Mouse (Mus musculus) kidney, embryonic 15.5 days (tissue): ENCODE measurements around the gene Trip13. TPM values are rescaled to one million over a fixed set of nuclear protein-coding genes. Genes with fewer than 3 reads are reported as not detected.

Experiments
- ATAC-seq: fragments of 200-750 bp; cut with Nextera tagmentation; replicated peaks from 2 replicates; pipeline ENCODE4 v1.8.0; 2017; ENCODE audit warnings: moderate TSS enrichment; ENCODE audit not compliant: low FRiP score
- H3K27ac ChIP-seq: fragments of 300-500 bp; sonication (generic); 2 replicates; pipeline ENCODE4 v1.5.1; 2015; ENCODE audit warnings: mild to moderate bottlenecking, inconsistent platforms
- H3K27me3 ChIP-seq: fragments of 300-500 bp; sonication (generic); 2 replicates; pipeline ENCODE4 v1.6.1; 2015; ENCODE audit warnings: inconsistent platforms
- H3K36me3 ChIP-seq: fragments of 300-500 bp; sonication (generic); 2 replicates; pipeline ENCODE4 v1.6.1; 2015; ENCODE audit warnings: inconsistent platforms
- H3K4me1 ChIP-seq: fragments of 300-500 bp; sonication (generic); 2 replicates; pipeline ENCODE4 v1.6.1; 2015; ENCODE audit warnings: inconsistent platforms
- H3K4me2 ChIP-seq: fragments of 300-500 bp; sonication (generic); 2 replicates; pipeline ENCODE4 v1.6.1; 2015; ENCODE audit warnings: moderate library complexity, mild to moderate bottlenecking, inconsistent platforms
- H3K4me3 ChIP-seq: fragments of 300-500 bp; sonication (generic); replicated peaks from 2 replicates; pipeline ENCODE4 v1.5.1; 2015; ENCODE audit warnings: mild to moderate bottlenecking, inconsistent platforms
- H3K9ac ChIP-seq: fragments of 300-500 bp; sonication (generic); 2 replicates; pipeline ENCODE4 v1.6.1; 2015; ENCODE audit warnings: mild to moderate bottlenecking, inconsistent platforms
- H3K9me3 ChIP-seq: fragments of 300-500 bp; sonication (generic); replicated peaks from 2 replicates; pipeline ENCODE4 v1.6.1; 2016; ENCODE audit warnings: inconsistent platforms
- WGBS: fragments of 180-500 bp; shearing (Covaris S2); methylation state at CpG from one replicate; pipeline ENCODE4 v1.1.7; 2015; ENCODE audit warnings: mixed read lengths; 5-methylcytosine and 5-hydroxymethylcytosine counted together
- polyA plus RNA-seq: library from polyadenylated mRNA; unstranded; fragments of >200 nt; fragmentation: Nextera tagmentation; extraction: Ambion mirVana; gene quantifications from 2 replicates; pipeline ENCODE4 v1.2.1, GENCODE M21; 2015

Gene Trip13
- polyA plus RNA-seq, 1 experiment from 2014 or later: 43.9 TPM

GRCm38 (mm10) chr13:73939101-73939500 lies 1.5 kb upstream of the Trip13 start:
- no peak for ATAC-seq
- H3K4me3 ChIP-seq: no peak overlapping the region
- no peak overlapping the region for H3K4me2 ChIP-seq
- H3K36me3 ChIP-seq: peaks cover 68% of the 10 kb centered on the region
- H3K9ac ChIP-seq: no peak overlapping the region
- H3K27me3 ChIP-seq: no peaks in the 10 kb centered on the region
- no peak overlapping the region for H3K27ac ChIP-seq
- no peaks in the 10 kb centered on the region for H3K9me3 ChIP-seq
- H3K4me1 ChIP-seq: peaks cover 16% of the 10 kb centered on the region
- WGBS: 93% methylated on average over 5 of the region's 5 CpGs

- H3K36me3 ChIP-seq: peaks cover 61% of the 10 kb centered on the region
- ATAC-seq: 0 out of 2 replicates have a peak, but pooled peaks have one; percentile 3
- no peaks in the 10 kb centered on the region for H3K9me3 ChIP-seq
- peaks cover 16% of the 10 kb centered on the region for H3K4me1 ChIP-seq
- peak overlapping the region; percentile 76 for H3K4me2 ChIP-seq
- H3K9ac ChIP-seq: peak overlapping the region; percentile 72
- no peaks in the 10 kb centered on the region for H3K27me3 ChIP-seq
- peak overlapping the region; percentile 83 for H3K4me3 ChIP-seq
- 44% methylated on average over 13 of the region's 13 CpGs for WGBS
- peak overlapping the region; percentile 97 for H3K27ac ChIP-seq
These were observed 585 bp upstream of the Trip13 start for GRCm38 (mm10) chr13:73938177-73938560.

- H3K9me3 ChIP-seq: no peaks in the 10 kb centered on the region
These were observed 655 bp downstream of the Trip13 start for GRCm38 (mm10) chr13:73936938-73937320.

GRCm38 (mm10) chr13:73932201-73932600 lies 5.4 kb downstream of the Trip13 start:
- H3K9me3 ChIP-seq: no peaks in the 10 kb centered on the region

More at GRCm38 (mm10) chr13:73936938-73937320, 655 bp downstream of the Trip13 start:
- peak overlapping the region; percentile 72 for H3K9ac ChIP-seq
- H3K36me3 ChIP-seq: peaks cover 61% of the 10 kb centered on the region
- H3K4me2 ChIP-seq: peak overlapping the region; percentile 76
- whole genome bisulfite sequencing: 13% methylated on average over 5 of the region's 5 CpGs
- H3K27ac ChIP-seq: peak overlapping the region; percentile 97
- ATAC-seq: peak; percentile 41; the same call in 1 of the 2 replicates
- peaks cover 16% of the 10 kb centered on the region for H3K4me1 ChIP-seq
- H3K27me3 ChIP-seq: no peaks in the 10 kb centered on the region
- H3K4me3 ChIP-seq: peak overlapping the region; percentile 83

GRCm38 (mm10) chr13:73913066-73913465 lies 24.5 kb downstream of the Trip13 start:
- WGBS: 94% methylated on average over 4 of the region's 4 CpGs
- H3K9ac ChIP-seq: no peak overlapping the region
- H3K4me2 ChIP-seq: no peak overlapping the region
- H3K27me3 ChIP-seq: no peaks in the 10 kb centered on the region
- no peaks in the 10 kb centered on the region for H3K9me3 ChIP-seq
- H3K36me3 ChIP-seq: peaks cover 63% of the 10 kb centered on the region
- no peaks in the 10 kb centered on the region for H3K4me1 ChIP-seq
- no peak overlapping the region for H3K4me3 ChIP-seq
- no peak for ATAC-seq
- no peak overlapping the region for H3K27ac ChIP-seq

More at GRCm38 (mm10) chr13:73932201-73932600, 5.4 kb downstream of the Trip13 start:
- no peaks in the 10 kb centered on the region for H3K27me3 ChIP-seq
- H3K27ac ChIP-seq: no peak overlapping the region
- peaks cover 8% of the 10 kb centered on the region for H3K4me1 ChIP-seq
- H3K4me2 ChIP-seq: no peak overlapping the region
- 92% methylated on average over 10 of the region's 10 CpGs for WGBS
- no peak for ATAC-seq
- H3K4me3 ChIP-seq: no peak overlapping the region
- H3K9ac ChIP-seq: no peak overlapping the region
- H3K36me3 ChIP-seq: peaks cover 80% of the 10 kb centered on the region

GRCm38 (mm10) chr13:73907683-73908412 lies 29.7 kb downstream of the Trip13 start:
- WGBS: 54% methylated on average over 2 of the region's 2 CpGs
- H3K4me2 ChIP-seq: no peak overlapping the region
- no peaks in the 10 kb centered on the region for H3K27me3 ChIP-seq
- no peaks in the 10 kb centered on the region for H3K4me1 ChIP-seq
- no peak overlapping the region for H3K27ac ChIP-seq
- no peaks in the 10 kb centered on the region for H3K9me3 ChIP-seq
- H3K9ac ChIP-seq: no peak overlapping the region
- H3K36me3 ChIP-seq: peaks cover 14% of the 10 kb centered on the region
- no peak; the same call in 1 of the 2 replicates for ATAC-seq
- no peak overlapping the region for H3K4me3 ChIP-seq

GRCm38 (mm10) chr13:73907136-73907535 lies 30.4 kb downstream of the Trip13 start:
- WGBS: 89% methylated on average over 5 of the region's 5 CpGs
- no peaks in the 10 kb centered on the region for H3K4me1 ChIP-seq

GRCm38 (mm10) chr13:73897561-73897960 lies 40.0 kb downstream of the Trip13 start:
- 63% methylated on average over 3 of the region's 3 CpGs for WGBS
- Histone ChIP-seq H3K4me3 (no peak overlapping the region), H3K9me3 (no peaks in the 10 kb centered on the region), H3K4me2 (no peak overlapping the region), H3K9ac (no peak overlapping the region), H3K4me1 (peaks cover 7% of the 10 kb centered on the region), H3K27ac (no peak overlapping the region), H3K27me3 (no peaks in the 10 kb centered on the region), H3K36me3 (no peaks in the 10 kb centered on the region)
- no peak for ATAC-seq

More at GRCm38 (mm10) chr13:73907136-73907535, 30.4 kb downstream of the Trip13 start:
- Histone ChIP-seq H3K27me3 (no peaks in the 10 kb centered on the region), H3K36me3 (peaks cover 7% of the 10 kb centered on the region; the same call in 1 of the 2 replicates), H3K9ac (no peak overlapping the region), H3K27ac (no peak overlapping the region), H3K4me2 (no peak overlapping the region), H3K9me3 (no peaks in the 10 kb centered on the region), H3K4me3 (no peak overlapping the region)
- ATAC-seq: no peak

GRCm38 (mm10) chr13:73892493-73893178 lies 44.9 kb downstream of the Trip13 start:
- H3K9me3 ChIP-seq: no peaks in the 10 kb centered on the region
- peaks cover 15% of the 10 kb centered on the region for H3K4me1 ChIP-seq
- H3K27ac ChIP-seq: peak overlapping the region; percentile 71
- no peak overlapping the region for H3K9ac ChIP-seq
- no peak overlapping the region for H3K4me3 ChIP-seq
- WGBS: 50% methylated on average over 6 of the region's 6 CpGs
- no peaks in the 10 kb centered on the region for H3K36me3 ChIP-seq
- peak; percentile 67; the same call in 1 of the 2 replicates for ATAC-seq
- H3K27me3 ChIP-seq: no peaks in the 10 kb centered on the region
- H3K4me2 ChIP-seq: no peak overlapping the region

GRCm38 (mm10) chr13:73887415-73887874 lies 50.1 kb downstream of the Trip13 start:
- Histone ChIP-seq H3K36me3 (no peaks in the 10 kb centered on the region), H3K4me3 (no peak overlapping the region), H3K27ac (0 out of 2 replicates have a peak overlapping the region, but pooled peaks have one; percentile 45), H3K4me1 (peaks cover 14% of the 10 kb centered on the region), H3K27me3 (no peaks in the 10 kb centered on the region), H3K4me2 (no peak overlapping the region), H3K9ac (no peak overlapping the region), H3K9me3 (no peaks in the 10 kb centered on the region)
- ATAC-seq: peak; percentile 70
- 44% methylated on average over 4 of the region's 4 CpGs for WGBS

GRCm38 (mm10) chr13:73886601-73887000 lies 51.0 kb downstream of the Trip13 start:
- H3K4me1 ChIP-seq: peaks cover 10% of the 10 kb centered on the region
- no peak overlapping the region for H3K9ac ChIP-seq
- no peaks in the 10 kb centered on the region for H3K36me3 ChIP-seq
- ATAC-seq: no peak
- no peak overlapping the region for H3K4me3 ChIP-seq
- H3K4me2 ChIP-seq: no peak overlapping the region
- H3K27me3 ChIP-seq: no peaks in the 10 kb centered on the region
- WGBS: 49% methylated on average over 5 of the region's 5 CpGs
- no peak overlapping the region for H3K27ac ChIP-seq
- H3K9me3 ChIP-seq: no peaks in the 10 kb centered on the region

GRCm38 (mm10) chr13:73886066-73886465 lies 51.5 kb downstream of the Trip13 start:
- Histone ChIP-seq H3K27me3 (no peaks in the 10 kb centered on the region), H3K4me3 (no peak overlapping the region), H3K27ac (no peak overlapping the region), H3K4me2 (no peak overlapping the region), H3K9ac (no peak overlapping the region), H3K36me3 (no peaks in the 10 kb centered on the region), H3K9me3 (no peaks in the 10 kb centered on the region), H3K4me1 (peaks cover 10% of the 10 kb centered on the region)
- WGBS: 78% methylated on average over 4 of the region's 4 CpGs
- no peak for ATAC-seq
